Mouse (Mus musculus): ENCODE measurements around the gene Tmem238.

Tmem238 gene

DNA sequence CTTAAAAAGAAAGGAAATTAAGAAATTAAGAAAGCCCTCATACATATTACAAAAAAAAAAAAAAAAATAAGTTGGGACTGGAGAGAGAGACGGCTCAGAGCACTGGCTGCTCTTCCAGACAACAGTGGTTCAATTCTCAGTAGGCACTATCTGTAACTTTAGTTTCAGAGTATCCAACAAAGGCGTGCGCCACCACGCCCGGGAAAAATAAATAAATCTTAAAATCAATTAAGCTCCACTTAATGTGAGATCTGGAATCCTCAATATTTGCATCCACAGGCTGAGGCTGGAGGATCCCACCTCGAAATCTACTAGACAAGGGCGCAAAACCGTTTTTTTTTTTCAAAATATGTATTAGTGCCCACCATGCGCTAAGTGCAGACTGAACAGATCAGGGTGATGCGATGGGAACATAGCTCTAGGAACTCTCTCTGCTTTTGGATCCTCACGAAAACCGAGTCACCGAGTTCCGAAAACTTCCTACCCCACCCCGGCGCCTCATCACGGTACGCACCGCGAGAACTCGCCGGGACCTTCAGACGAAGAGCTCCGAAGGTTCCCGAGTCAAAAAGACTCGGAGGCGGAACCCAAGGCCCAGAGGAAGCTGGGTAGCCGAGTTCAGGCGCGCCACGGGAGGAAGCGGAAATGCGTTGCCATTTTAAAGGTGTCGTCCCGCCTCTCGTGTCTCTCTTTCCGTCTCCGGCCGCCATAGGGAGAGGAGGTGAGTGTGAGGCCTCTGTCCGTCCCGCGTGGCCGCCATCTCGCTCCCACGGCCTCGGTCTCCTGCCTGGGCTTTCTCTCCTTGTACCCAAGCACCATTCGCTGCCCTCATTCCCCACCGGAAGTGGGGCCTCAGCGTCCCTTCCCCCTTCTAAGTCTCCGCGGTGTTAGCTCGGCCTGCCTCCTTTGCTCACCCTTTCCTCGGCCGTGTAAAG lies 3.1 kb upstream of the Tmem238 start, which contains the start of gene Rpl28:
TSS of gene Rpl28 (plus strand) at position 597 of the 935 bp plus-strand sequence.
- DNase-seq, result peak; percentile 95

DNA sequence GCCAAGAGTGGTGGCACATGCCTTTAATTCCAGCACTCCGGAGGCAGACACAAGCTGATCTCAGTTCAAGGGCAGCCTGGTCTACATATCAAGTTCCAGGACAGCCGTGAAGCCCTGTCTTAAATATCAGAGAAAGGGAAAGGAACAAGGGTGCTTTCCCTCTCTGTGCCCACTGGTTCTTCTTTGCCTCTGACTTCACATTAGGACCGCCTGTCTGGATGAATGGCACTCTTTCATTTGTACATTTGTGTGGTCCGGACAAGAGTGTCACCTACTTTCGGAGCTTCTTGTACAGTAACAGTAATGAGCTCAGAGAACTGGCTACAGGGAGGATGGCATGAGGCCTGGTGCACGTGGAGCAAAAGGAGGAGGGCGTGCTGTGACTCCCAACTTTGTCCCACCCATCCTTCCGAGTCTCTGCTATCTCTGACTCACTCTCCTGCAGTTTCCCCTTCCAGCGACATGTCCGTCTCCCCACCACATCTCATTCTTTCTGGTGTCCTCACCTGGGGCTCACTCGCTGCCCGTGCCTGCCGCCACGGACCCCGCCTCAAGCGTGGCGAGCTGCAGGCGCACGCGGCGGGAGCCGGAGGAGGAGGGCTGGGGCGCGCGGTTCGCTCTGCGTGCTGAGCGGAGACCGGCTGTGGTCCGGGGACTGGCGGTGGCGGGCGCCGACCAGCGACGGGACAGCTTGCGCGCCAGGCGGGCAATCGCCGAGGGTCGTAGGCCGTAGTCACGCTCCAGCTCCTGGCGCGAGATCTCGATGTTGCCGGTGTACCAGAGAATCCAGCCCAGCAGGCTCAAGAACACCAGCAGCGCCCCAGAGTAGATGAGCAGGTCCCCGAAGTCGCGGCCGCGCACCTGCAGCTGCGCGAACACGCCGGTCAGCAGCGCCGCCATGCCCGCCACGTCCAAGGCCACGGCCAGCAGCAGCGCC lies 689 bp downstream of the Tmem238 start:
- DNase-seq, result no peak

DNA sequence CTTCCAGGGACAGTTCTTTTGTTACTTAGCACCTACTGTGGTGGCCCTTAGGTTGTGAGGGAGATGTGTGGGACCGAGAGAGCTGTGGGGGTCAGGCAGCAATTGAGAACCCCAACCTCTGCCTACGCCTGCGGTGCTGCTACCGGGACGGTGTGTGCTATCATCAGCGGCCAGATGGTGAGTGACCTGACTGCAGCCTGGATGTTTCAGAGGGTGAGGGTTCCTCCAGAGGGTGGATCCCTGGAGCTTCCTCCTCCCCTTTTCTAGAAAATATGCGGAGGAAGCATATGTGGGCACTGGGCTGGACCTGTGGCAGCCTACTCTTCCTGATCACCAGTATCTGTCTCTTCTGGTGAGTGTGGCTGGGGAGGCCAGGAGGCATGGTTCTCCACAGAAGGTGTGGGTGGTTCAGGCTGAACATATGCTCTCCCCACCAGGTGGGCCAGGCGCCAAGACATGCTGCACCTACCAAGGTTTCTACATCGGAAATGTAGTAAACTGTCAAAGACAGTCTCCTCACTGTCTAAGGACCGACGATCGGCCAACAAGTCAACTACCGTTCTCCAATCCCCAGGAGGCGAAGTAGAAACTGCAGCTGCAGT lies 5.7 kb downstream of the Tmem238 start:
- no peak for DNase-seq

DNA sequence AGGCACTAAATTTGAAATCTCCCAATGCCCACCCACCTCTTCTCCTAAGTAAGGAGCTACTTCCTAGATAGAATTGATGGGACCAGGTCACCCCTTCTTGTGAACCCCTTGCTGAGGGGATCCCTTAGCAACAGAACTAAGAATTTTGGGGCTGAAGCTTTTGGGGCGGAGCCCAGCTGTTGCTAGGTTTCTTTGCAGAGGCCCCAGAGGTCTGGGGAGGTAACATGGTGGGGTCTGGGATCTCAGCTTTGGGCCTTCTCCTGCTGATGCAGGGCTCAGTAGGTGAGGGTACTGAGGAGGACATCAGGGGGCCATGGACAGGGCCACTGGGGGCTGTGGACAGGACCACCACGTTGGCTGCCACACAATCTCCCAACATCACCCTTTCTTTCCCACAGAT lies 6.7 kb downstream of the Tmem238 start, which contains the start of the genes Il11 and Tmem190:
TSS of gene Il11 (minus strand) at position 101 of the 400 bp plus-strand sequence.
TSS of gene Tmem190 (plus strand) at position 179 of the 400 bp plus-strand sequence.
- no peak for DNase-seq

- DNase-seq, result no peak
Measured at GRCm38 (mm10) chr7:4782130-4782529, 7.3 kb downstream of the Tmem238 start.

GRCm38 (mm10) chr7:4779921-4780320 lies 9.5 kb downstream of the Tmem238 start:
- DNase-seq, result no peak

DNA sequence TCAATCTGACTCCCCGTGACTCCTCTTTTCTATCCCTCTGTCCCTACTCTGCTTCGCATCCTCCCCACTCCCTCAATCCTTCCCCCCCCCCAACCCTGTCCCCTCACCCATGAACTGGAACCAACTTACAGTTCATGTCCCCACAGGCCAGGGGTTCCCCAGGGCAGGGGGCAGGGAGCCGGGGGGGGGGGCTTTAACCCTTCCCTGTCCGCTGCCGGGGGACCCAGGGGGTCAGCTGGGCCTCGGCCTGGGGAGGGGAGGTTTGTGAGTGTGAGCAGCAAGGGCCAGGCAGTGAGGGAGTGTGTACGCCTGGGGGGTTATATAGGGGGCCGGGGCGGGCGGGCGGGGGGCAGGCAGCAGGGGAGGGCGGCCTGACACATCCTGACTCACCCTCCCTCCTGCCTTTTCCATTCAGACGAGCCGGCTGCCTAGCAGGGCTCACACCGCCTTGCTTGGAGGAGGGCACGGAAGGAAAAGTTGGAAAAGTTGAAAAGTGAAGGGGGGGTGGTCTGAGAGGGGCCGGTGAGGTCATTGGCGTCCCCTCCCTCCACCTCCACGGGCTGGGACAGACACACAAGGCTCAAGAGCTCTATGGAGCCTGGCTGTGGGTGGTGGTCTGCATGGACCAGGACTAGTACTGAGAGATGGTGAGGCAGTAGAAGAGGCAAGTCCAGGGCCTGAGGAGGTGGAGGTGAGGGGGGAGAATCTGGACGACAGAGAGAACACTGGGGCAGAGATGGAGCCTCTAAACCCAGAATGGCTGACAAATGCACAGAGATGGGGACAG lies 11.4 kb downstream of the Tmem238 start:
- DNase-seq, result no peak

DNA sequence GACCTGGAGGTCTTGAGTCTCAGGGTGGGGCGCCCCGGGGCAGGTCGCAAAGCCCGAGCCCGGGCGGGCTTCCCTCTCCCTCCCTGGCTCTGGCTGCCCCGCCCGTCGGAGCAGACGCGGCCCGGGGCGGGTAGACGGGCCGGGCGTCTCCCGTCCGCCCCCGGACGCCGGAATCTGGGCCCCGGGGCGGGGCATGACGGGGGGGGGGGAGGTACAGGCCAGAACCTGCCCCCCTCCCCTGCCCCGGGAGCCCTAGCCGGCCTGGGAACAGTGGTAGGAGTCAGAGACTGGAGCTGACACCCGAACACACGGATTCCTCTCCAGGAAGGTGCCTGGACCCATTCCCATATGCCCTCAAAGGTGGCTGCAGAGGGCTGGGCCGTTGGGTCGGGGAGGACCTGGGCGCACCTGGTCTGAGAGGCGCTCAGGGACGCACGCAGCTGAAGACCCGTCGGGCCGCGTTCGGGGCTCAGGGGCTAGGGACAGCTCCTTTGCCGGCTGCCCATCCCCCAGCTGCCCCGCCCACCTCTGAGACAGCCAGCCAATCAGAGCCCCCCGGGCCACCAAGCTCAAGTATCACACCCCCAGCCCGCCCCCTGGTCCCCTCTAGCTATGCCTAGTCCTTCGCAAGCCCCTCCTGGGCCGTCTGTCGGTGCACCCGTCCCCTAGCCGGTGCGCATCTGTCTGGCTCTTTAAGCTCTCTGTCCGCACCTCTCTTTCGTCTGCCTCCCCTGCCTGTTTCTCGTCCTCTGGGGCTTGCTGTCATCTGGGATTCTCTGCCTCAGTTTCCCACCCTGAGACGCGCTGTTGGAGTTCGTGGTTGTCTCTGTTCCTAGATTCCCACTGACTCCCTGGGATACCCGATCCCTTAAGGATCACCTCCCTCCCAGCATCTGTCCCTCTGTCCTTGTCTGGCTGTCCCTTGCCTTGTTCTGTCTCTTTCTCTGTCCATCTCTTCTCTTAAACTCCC lies 12.3 kb downstream of the Tmem238 start:
- peak; percentile 42 for DNase-seq

DNA sequence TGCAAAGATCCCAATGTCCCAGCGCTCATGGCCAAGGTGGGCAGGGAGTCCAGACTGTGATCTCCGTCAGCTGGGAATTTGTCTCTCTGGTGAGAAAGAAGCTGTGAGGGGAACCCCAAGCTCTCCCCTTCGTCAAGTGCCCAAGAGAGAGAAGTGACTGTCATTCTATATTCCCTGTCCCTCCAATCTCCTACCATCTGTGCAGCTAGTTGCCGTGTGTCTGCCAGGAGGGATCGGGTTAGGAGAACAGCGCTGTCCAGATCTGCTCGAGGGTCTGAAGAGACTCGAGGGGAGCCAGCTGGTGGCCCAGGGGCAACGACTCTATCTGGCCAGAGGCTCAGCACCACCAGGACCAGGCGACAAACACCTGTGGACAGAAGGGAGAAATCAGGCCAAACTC lies 13.3 kb downstream of the Tmem238 start:
- no peak for DNase-seq

DNA sequence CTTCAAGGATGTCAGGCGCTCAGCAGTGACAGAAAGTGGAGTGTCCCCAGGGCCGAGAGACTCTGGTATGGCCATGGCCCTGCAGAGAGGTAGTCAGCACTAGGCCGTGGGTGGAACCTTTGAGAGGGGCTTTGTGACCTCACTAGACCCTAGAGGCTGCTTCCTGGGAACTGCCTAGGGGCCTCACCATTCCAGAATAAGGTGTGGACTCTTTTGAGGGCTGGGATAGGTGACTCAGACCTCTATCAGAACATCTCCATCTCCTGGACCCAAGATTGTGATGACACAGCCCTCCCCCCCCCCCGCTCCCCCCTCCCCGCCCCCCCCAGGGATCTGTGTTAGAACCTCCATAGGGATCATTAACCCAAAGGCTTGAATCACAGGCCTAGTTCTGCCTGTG lies 18.3 kb downstream of the Tmem238 start, which contains the start of gene Fam71e2:
TSS of gene Fam71e2 (minus strand) at position 101 of the 400 bp plus-strand sequence.
- DNase-seq, result no peak

DNA sequence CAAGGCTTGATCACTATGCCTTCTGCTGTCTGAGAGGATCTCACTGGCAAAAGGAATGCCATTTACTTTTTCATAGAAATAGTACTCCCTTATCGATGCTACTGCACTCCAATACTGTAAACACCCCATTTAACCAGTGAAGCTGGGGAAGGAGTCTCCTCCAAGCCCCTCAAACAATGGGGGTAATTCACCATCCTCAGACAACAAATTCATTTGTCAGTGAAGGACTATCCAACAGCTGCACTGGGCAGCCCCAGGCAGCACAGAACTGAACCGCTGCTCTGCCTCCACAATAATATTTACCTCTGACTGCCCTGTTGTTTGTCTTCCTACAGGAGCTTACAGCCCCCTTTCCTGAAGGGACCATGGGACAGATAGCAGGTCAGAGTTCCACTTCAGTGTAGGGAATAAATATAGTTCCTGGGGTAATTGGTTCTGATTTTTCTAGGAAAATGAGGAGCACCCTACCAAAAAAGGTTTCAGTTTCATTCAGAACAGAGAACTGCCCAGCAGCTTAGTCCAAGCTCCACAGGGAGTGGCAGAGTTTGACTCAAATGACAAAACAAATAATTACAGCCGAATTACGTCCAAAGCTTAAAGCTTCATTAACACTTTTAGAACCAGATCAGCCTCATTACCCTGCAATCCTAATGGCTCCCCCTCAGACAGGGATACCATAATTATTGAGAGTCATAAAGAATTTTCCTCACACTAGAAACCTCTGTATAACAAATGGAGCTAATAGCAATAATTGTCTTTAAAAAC lies 24.3 kb downstream of the Tmem238 start:
- no peak for DNase-seq

DNA sequence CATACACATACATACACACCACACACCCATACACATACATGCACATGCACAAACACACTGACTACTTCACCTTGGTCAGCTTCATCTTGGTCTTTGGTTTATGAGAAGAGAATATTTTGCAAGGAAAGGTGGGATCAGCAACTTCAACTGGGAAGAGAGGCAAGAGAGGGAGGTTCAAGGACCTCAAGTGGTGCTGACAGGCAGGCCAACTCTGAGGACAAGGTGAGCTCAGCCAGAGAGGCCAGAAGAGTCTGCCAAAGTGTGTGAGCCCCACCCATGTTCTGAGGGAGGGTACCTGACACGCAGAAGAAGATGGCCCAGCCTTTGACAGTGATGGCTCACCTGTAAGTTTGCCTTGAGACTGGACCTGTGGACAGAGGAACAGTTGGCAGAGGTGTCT lies 29.8 kb downstream of the Tmem238 start:
- DNase-seq, result no peak

DNA sequence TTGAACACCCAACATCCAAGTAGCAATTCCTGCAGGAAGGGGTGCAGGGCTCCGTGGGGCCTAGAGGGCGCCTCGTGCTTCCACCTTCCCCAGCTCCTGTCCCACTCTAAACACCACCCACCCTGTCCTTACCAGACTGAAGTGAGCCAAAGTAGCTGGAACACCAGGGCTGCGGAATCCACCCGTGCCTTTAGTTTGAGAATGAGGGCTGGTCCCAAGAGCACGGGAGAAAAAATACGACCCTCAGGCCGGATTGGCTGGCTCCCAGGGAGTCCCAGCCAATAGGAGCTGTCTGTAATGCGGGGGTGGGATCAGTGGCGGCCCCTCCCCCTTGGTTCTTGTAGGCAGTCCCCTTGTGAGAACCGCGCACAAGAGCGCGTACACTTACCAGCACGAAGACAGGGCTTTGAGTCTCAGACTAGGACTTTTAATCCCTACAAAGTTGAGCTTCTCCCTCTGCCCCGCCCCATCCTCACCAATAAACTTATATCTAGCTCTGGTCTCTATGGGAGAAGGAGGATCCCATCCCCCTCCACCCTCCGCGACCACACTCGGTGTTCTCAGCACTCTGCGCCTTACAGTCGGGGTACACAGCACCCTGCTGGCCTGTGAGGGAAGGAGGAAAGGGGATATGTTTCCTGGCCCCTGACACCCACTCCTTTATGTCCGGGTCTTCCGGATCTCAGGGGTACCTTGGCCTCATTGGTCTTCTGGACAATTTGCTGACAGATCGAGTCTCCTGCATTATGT lies 36.5 kb downstream of the Tmem238 start, which contains the start of gene Cox6b2:
TSS of gene Cox6b2 (minus strand) at position 274 of the 750 bp plus-strand sequence.
- peak; percentile 78 for DNase-seq

- peak; percentile 63 for DNase-seq
Measured at GRCm38 (mm10) chr7:4751971-4752820, 37.3 kb downstream of the Tmem238 start.

DNA sequence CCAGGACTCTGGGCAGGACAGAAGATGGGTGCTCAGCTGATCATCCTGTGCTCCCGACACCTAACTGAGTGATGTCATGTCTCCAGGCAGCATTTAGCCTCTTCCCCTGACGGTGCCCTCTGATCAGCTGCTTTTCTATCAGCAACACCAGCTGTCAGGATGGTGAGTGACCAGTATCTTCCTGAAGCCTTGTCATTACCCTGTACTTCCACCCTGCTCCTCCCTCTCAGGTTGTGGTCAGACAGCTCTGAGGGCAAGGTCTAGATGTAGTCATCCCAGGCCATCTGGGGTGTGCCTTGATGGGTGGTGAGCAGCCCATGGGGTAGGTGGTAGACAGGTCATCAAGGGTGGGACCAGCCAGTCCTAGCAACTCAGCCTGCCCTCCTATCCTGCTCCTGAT lies 40.3 kb downstream of the Tmem238 start:
- DNase-seq, result no peak

DNA sequence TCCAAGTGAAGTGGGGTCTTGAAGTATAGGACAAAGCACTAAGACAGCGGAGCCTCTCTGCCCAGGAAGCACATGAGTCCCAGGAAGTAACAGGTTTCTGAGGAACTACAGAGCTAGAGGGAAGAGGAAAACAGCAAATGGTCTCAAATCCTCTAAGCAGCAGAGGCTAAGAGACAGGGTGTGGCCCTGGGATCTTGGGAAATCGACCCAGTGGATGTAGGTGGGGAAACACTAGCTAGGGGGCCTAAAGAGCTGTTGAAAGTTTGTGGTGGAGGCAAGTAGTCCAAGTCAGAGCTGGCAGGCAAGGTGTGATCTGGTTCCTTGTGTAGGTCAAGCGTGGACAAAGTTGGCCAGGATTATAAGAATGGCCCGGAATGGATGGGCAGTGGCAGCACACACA lies 41.1 kb downstream of the Tmem238 start:
- DNase-seq, result no peak

DNA sequence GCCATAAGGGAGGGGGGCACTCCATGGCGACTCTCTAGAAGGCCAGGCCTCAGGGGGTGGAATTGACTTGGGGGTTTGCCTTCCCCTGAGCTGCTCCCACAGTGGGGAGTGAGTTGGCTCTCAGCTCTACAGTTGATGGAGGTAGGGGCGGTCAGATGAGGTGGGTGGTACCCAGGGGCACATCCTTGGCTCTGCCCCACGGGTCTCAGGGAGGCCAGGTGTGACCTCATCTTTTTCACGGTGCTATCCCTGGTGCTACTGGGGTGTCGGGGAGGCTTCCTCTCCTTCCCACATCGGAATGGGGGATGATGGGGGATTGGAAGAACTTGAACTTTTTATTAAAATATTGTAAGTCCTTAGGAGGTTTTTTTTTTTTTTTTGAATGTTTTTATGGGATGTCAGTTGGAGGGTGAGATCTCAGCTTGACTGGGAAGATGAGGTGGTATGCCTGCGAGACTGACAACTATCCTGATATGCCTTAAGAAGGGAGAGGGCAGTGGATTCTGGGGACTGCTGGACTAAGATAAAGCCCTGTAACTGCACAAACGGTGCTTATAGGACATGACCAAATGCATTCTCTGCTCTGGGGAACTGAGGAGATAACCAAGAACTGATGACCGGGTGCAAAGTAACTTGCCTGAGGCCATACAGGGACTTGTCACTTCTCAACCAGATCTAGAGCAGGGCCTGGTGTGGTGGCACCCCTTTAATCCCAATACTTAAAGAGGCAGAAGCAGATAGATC lies 42.1 kb downstream of the Tmem238 start:
- no peak for DNase-seq

Measured in kidney, adult 11 months (tissue).